Mouse (Mus musculus) limb, embryonic 11.5 days (tissue): ENCODE results near the gene Capza1. TPM values are rescaled to one million over a fixed set of nuclear protein-coding genes. Genes with fewer than 3 reads are reported as not detected.
"Not testable (repeated sequence)": the region's sequence is repeated elsewhere in the genome, so short reads cannot be mapped to it uniquely, and the experiment has no call there.

Experiments used
- ATAC-seq: fragments of 200-750 bp; cut with Nextera tagmentation; 2 replicates; pipeline ENCODE4 v1.8.0; 2017; ENCODE audit warnings: low read depth; ENCODE audit not compliant: insufficient number of reproducible peaks, low FRiP score, low TSS enrichment
- DNase-seq: peaks from one replicate; pipeline ENCODE4 v3.0.0-alpha.2; 2015; ENCODE audit warnings: low spot score
- H3K27ac ChIP-seq: fragments of 300-500 bp; sonication (generic); replicated peaks from 2 replicates; pipeline ENCODE4 v1.5.1; 2014; ENCODE audit warnings: low read depth, mild to moderate bottlenecking, low read length
- H3K27me3 ChIP-seq: fragments of 300-500 bp; sonication (generic); 2 replicates; pipeline ENCODE4 v1.6.1; 2014; ENCODE audit warnings: mild to moderate bottlenecking, low read length, mixed read lengths; ENCODE audit not compliant: control insufficient read depth, insufficient read depth
- H3K36me3 ChIP-seq: fragments of 300-500 bp; sonication (generic); 2 replicates; pipeline ENCODE4 v1.6.1; 2014; ENCODE audit warnings: mild to moderate bottlenecking, low read length, moderate library complexity, mixed read lengths; ENCODE audit not compliant: control insufficient read depth, insufficient read depth
- H3K4me1 ChIP-seq: fragments of 300-500 bp; sonication (generic); 2 replicates; pipeline ENCODE4 v1.6.1; 2014; ENCODE audit warnings: low read length, mixed read lengths; ENCODE audit not compliant: control insufficient read depth, insufficient read depth
- H3K4me2 ChIP-seq: fragments of 300-500 bp; sonication (generic); 2 replicates; pipeline ENCODE4 v1.6.1; 2014; ENCODE audit warnings: low read depth, mild to moderate bottlenecking, moderate library complexity; ENCODE audit not compliant: severe bottlenecking
- H3K4me3 ChIP-seq: fragments of 300-500 bp; sonication (generic); 2 replicates; pipeline ENCODE4 v1.5.1; 2014; ENCODE audit warnings: low read depth, low read length
- H3K9ac ChIP-seq: fragments of 300-500 bp; sonication (generic); 2 replicates; pipeline ENCODE4 v1.6.1; 2014; ENCODE audit warnings: mild to moderate bottlenecking, low read length
- H3K9me3 ChIP-seq: fragments of 300-500 bp; sonication (generic); 2 replicates; pipeline ENCODE4 v1.6.1; 2016; ENCODE audit warnings: low read length; ENCODE audit not compliant: control insufficient read depth
- WGBS: fragments of 180-500 bp; shearing (Covaris S2); extraction: QIAGEN DNeasy Blood & Tissue Kit; methylation state at CpG from one replicate; pipeline ENCODE4 v1.1.7; 2014; 5-methylcytosine and 5-hydroxymethylcytosine counted together
- polyA plus RNA-seq: library from polyadenylated mRNA; unstranded; fragments of >200 nt; fragmentation: Nextera tagmentation; extraction: Ambion mirVana; gene quantifications from 2 replicates; pipeline ENCODE4 v1.2.1, GENCODE M21; 2014

Gene Capza1
- polyA plus RNA-seq, 1 experiment from 2014 or later = 210 TPM

- H3K36me3 ChIP-seq, H3K27ac ChIP-seq, H3K9me3 ChIP-seq, H3K4me1 ChIP-seq, H3K27me3 ChIP-seq, H3K4me3 ChIP-seq, H3K4me2 ChIP-seq, H3K9ac ChIP-seq, DNase-seq, ATAC-seq: not testable (repeated sequence)
Observed at GRCm38 (mm10) chr3:104866674-104867073, 2.4 kb upstream of the Capza1 start.

- no peak for DNase-seq
- Histone ChIP-seq H3K27ac (peak overlapping the region; percentile 95), H3K27me3 (no peaks in the 10 kb centered on the region), H3K4me2 (peak overlapping the region; percentile 81), H3K9ac (peak overlapping the region; percentile 94), H3K9me3 (no peaks in the 10 kb centered on the region), H3K4me1 (peaks cover 4% of the 10 kb centered on the region; the same call in 1 of the 2 replicates), H3K36me3 (no peaks in the 10 kb centered on the region), H3K4me3 (peak overlapping the region; percentile 95)
- ATAC-seq = no peak
- WGBS = 1% methylated on average over 12 of the region's 12 CpGs
Observed at GRCm38 (mm10) chr3:104865341-104865788, 1.1 kb upstream of the Capza1 start.

GRCm38 (mm10) chr3:104864651-104865340, 491 bp upstream of the Capza1 start:
- Histone ChIP-seq H3K4me1 (peaks cover 4% of the 10 kb centered on the region; the same call in 1 of the 2 replicates), H3K4me3 (peak overlapping the region; percentile 95), H3K36me3 (no peaks in the 10 kb centered on the region), H3K4me2 (peak overlapping the region; percentile 81), H3K27ac (peak overlapping the region; percentile 95), H3K27me3 (no peaks in the 10 kb centered on the region), H3K9ac (peak overlapping the region; percentile 94), H3K9me3 (no peaks in the 10 kb centered on the region)
- peak; percentile 86 for DNase-seq
- under 1% methylated on average over 48 of the region's 48 CpGs for WGBS
- ATAC-seq = peak; percentile 83

- WGBS = 100% methylated on average over 1 of the region's 1 CpGs
- no peak overlapping the region for H3K4me2 ChIP-seq
- no peaks in the 10 kb centered on the region for H3K4me1 ChIP-seq
- no peaks in the 10 kb centered on the region for H3K27me3 ChIP-seq
- no peak for DNase-seq
- H3K9me3 ChIP-seq = no peaks in the 10 kb centered on the region
- no peak overlapping the region for H3K27ac ChIP-seq
- H3K9ac ChIP-seq = no peak overlapping the region
- no peak for ATAC-seq
- H3K4me3 ChIP-seq = no peak overlapping the region
- no peaks in the 10 kb centered on the region; the same call in 1 of the 2 replicates for H3K36me3 ChIP-seq
Observed at GRCm38 (mm10) chr3:104858560-104858959, 5.7 kb downstream of the Capza1 start.

GRCm38 (mm10) chr3:104856106-104856505, 8.2 kb downstream of the Capza1 start:
- DNase-seq (no peak), ATAC-seq (no peak)
- no peaks in the 10 kb centered on the region; the same call in 1 of the 2 replicates for H3K36me3 ChIP-seq
- WGBS = 71% methylated on average over 1 of the region's 1 CpGs
- no peak overlapping the region for H3K4me3 ChIP-seq
- H3K27ac ChIP-seq = no peak overlapping the region
- H3K9ac ChIP-seq = no peak overlapping the region
- H3K4me1 ChIP-seq = no peaks in the 10 kb centered on the region
- no peaks in the 10 kb centered on the region for H3K27me3 ChIP-seq
- no peaks in the 10 kb centered on the region for H3K9me3 ChIP-seq
- H3K4me2 ChIP-seq = no peak overlapping the region

- Histone ChIP-seq H3K9me3 (no peaks in the 10 kb centered on the region), H3K4me1 (no peaks in the 10 kb centered on the region), H3K27ac (no peak overlapping the region), H3K27me3 (no peaks in the 10 kb centered on the region), H3K36me3 (no peaks in the 10 kb centered on the region; the same call in none of the 2 replicates), H3K4me3 (no peak overlapping the region), H3K9ac (no peak overlapping the region), H3K4me2 (no peak overlapping the region)
- ATAC-seq (no peak), DNase-seq (no peak)
Observed at GRCm38 (mm10) chr3:104854866-104855265, 9.4 kb downstream of the Capza1 start.

- no peaks in the 10 kb centered on the region for H3K9me3 ChIP-seq
Observed at GRCm38 (mm10) chr3:104854465-104854864, 9.8 kb downstream of the Capza1 start.

GRCm38 (mm10) chr3:104846601-104847000, 17.7 kb downstream of the Capza1 start:
- Histone ChIP-seq H3K4me1 (no peaks in the 10 kb centered on the region), H3K27me3 (no peaks in the 10 kb centered on the region), H3K9me3 (no peaks in the 10 kb centered on the region), H3K4me3 (no peak overlapping the region), H3K36me3 (peaks cover 4% of the 10 kb centered on the region), H3K4me2 (no peak overlapping the region), H3K27ac (no peak overlapping the region), H3K9ac (no peak overlapping the region)
- ATAC-seq = no peak
- DNase-seq = no peak
- WGBS = 78% methylated on average over 4 of the region's 4 CpGs

More at GRCm38 (mm10) chr3:104854465-104854864, 9.8 kb downstream of the Capza1 start:
- Histone ChIP-seq H3K27me3 (no peaks in the 10 kb centered on the region), H3K4me3 (no peak overlapping the region), H3K4me2 (no peak overlapping the region), H3K27ac (no peak overlapping the region), H3K4me1 (no peaks in the 10 kb centered on the region), H3K36me3 (no peaks in the 10 kb centered on the region; the same call in none of the 2 replicates), H3K9ac (no peak overlapping the region)
- DNase-seq = no peak
- no peak for ATAC-seq
- 87% methylated on average over 1 of the region's 1 CpGs for WGBS
